Mouse (Mus musculus) brown adipose tissue, adult 24 weeks (tissue): ENCODE results near the gene Olfr1106. TPM values are rescaled to one million over a fixed set of nuclear protein-coding genes. Genes with fewer than 3 reads are reported as not detected.

Experiments
- H3K27ac ChIP-seq: fragments of 200-500 bp; replicated peaks from 2 replicates; pipeline ENCODE4 v1.5.1; 2012; ENCODE audit warnings: low read depth, mild to moderate bottlenecking, low read length
- H3K4me1 ChIP-seq: fragments of 200-500 bp; 2 replicates; pipeline ENCODE4 v1.6.1; 2012; ENCODE audit warnings: low read length, mixed read lengths; ENCODE audit not compliant: control insufficient read depth, insufficient read depth, insufficient read length
- H3K4me3 ChIP-seq: fragments of 200-500 bp; 2 replicates; pipeline ENCODE4 v1.5.1; 2012; ENCODE audit warnings: low read depth, mild to moderate bottlenecking, low read length, moderate library complexity; ENCODE audit not compliant: insufficient read depth
- polyA plus RNA-seq: library from polyadenylated mRNA; stranded (reverse); fragments of >200 nt; gene quantifications from 2 replicates; pipeline ENCODE4 v1.2.4, GENCODE M21; 2012; ENCODE audit not compliant: missing spikeins, insufficient read depth, insufficient read length

Gene Olfr1106
- polyA plus RNA-seq: not detected in 2 replicates

- Histone ChIP-seq H3K4me1 (no peaks in the 10 kb centered on the region), H3K27ac (no peak within 1 kb of the TSS), H3K4me3 (no peak within 1 kb of the TSS)
Observed at GRCm38 (mm10) chr2:87052173-87052572, at the start of gene Olfr1106. TSS of gene Olfr1106 (minus strand) at chr2:87052273.

- Histone ChIP-seq H3K4me3 (no peak within 1 kb of the TSS), H3K27ac (no peak within 1 kb of the TSS), H3K4me1 (no peaks in the 10 kb centered on the region)
Observed at GRCm38 (mm10) chr2:87095908-87096307, 43.8 kb upstream of the Olfr1106 start, which contains the start of gene Olfr1109. TSS of gene Olfr1109 (minus strand) at chr2:87096008.

GRCm38 (mm10) chr2:87075717-87076116 is 23.6 kb upstream of the Olfr1106 start, which contains the start of gene Olfr1107:
TSS of gene Olfr1107 (minus strand) at chr2:87075817.
- Histone ChIP-seq H3K4me1 (no peaks in the 10 kb centered on the region), H3K4me3 (no peak within 1 kb of the TSS), H3K27ac (no peak within 1 kb of the TSS)

GRCm38 (mm10) chr2:87036431-87036830 is 15.6 kb downstream of the Olfr1106 start, which contains the start of gene Olfr1105:
TSS of gene Olfr1105 (minus strand) at chr2:87036531.
- Histone ChIP-seq H3K27ac (no peak within 1 kb of the TSS), H3K4me1 (no peaks in the 10 kb centered on the region), H3K4me3 (no peak within 1 kb of the TSS)

- no peaks in the 10 kb centered on the region for H3K4me1 ChIP-seq
- H3K4me3 ChIP-seq: no peak within 1 kb of the TSS
- H3K27ac ChIP-seq: no peak within 1 kb of the TSS
Observed at GRCm38 (mm10) chr2:87026980-87027379, 25.1 kb downstream of the Olfr1106 start, which contains the start of gene Olfr1104. TSS of gene Olfr1104 (minus strand) at chr2:87027080.

GRCm38 (mm10) chr2:86998098-86998497 is 54.0 kb downstream of the Olfr1106 start, which contains the start of gene Olfr1102:
TSS of gene Olfr1102 (plus strand) at chr2:86998398.
- no peaks in the 10 kb centered on the region for H3K4me1 ChIP-seq
- H3K27ac ChIP-seq: no peak within 1 kb of the TSS
- no peak within 1 kb of the TSS for H3K4me3 ChIP-seq

Other genes starting within 250 kb of the Olfr1106 start
- gene Olfr141, start 242.3 kb downstream of the Olfr1106 start, polyA plus RNA-seq: not detected in 2 replicates
- not detected in 2 replicates for gene Olfr1094, start 227.6 kb downstream of the Olfr1106 start, polyA plus RNA-seq
- gene Olfr1095, start 200.6 kb downstream of the Olfr1106 start, polyA plus RNA-seq: not detected in 2 replicates
- not detected in 2 replicates for gene Gm13723, start 177.5 kb downstream of the Olfr1106 start, polyA plus RNA-seq
- not detected in 2 replicates for gene Olfr1097, start 160.1 kb downstream of the Olfr1106 start, polyA plus RNA-seq
- gene Olfr1098, start 127.7 kb downstream of the Olfr1106 start, polyA plus RNA-seq: not detected in 2 replicates
- not detected in 2 replicates for gene Olfr1099, start 91.6 kb downstream of the Olfr1106 start, polyA plus RNA-seq
- not detected in 2 replicates for gene Olfr1100, start 72.3 kb downstream of the Olfr1106 start, polyA plus RNA-seq
- gene Olfr1101, start 61.1 kb downstream of the Olfr1106 start, polyA plus RNA-seq: not detected in 2 replicates
- not detected in 2 replicates for gene Olfr1102, start 53.9 kb downstream of the Olfr1106 start, polyA plus RNA-seq
- gene Olfr1104, start 25.2 kb downstream of the Olfr1106 start, polyA plus RNA-seq: not detected in 2 replicates
- gene Olfr1105, start 15.7 kb downstream of the Olfr1106 start, polyA plus RNA-seq: not detected in 2 replicates
- not detected in 2 replicates for gene Olfr1107, start 23.5 kb upstream of the Olfr1106 start, polyA plus RNA-seq
- gene Olfr1109, start 43.7 kb upstream of the Olfr1106 start, polyA plus RNA-seq: not detected in 2 replicates
- not detected in 2 replicates for gene Olfr259, start 62.3 kb upstream of the Olfr1106 start, polyA plus RNA-seq
- not detected in 2 replicates for gene Olfr1110, start 88.0 kb upstream of the Olfr1106 start, polyA plus RNA-seq
- gene Olfr1111, start 100.4 kb upstream of the Olfr1106 start, polyA plus RNA-seq: not detected in 2 replicates
- not detected in 2 replicates for gene Olfr1112, start 135.5 kb upstream of the Olfr1106 start, polyA plus RNA-seq
- not detected in 2 replicates for gene Olfr1113, start 156.7 kb upstream of the Olfr1106 start, polyA plus RNA-seq
- gene Olfr1115, start 195.7 kb upstream of the Olfr1106 start, polyA plus RNA-seq: not detected in 2 replicates
- gene Olfr1116, start 215.3 kb upstream of the Olfr1106 start, polyA plus RNA-seq: not detected in 2 replicates